Mouse (Mus musculus): ENCODE results near the gene Plce1. TPM values are rescaled to one million over a fixed set of nuclear protein-coding genes. Genes with fewer than 3 reads are reported as not detected.

Gene Plce1
- not detected in 2 replicates for polyA plus RNA-seq (2012; ENCODE audit: insufficient read depth, insufficient read length, low replicate concordance, missing spikeins)

DNA sequence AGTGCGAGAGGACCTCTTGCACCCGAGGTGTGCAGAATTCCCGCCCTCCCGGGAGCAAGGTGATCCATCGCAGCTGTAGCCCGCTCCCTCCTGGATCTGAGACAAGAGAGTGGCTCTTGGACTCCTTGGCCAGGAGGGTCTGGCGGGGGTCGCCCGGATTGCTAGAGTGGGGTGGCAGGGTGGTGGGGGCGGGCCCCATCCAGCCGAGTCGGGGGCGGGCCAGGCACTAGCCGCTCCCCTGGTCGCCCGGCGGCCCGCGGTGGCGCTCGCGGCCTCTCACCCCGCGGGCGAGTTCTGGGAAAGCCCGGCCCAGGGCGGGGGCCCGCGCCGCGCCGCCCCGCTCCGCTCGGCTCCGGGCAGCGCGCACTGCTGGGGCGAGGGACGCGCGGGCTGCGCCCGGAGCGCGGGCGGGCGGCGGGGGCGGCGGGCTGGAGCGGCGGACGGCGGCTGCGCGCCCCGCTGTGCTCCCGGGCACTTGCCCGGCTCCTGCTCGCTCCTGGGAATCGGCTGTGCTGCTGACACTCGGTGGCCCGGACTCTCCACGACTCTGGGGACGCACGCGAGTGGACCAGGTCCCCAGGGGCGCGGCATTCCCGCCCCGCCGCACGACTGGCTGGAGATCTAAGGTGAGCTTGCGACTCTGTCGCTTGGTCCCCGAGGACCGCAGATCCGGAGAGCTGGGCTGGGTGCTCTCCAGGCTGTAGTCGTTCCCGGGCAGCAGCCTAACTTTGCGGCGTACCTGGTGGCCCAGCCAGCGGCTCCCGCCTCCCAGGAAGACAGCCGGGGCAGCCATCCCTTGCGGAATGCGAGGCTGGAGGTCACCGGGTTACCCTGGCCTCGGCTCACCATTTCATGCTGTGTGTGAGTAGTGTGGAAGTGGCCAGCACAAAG lies at the start of gene Plce1:
Gene Plce1, plus strand, starts transcription at position 379 of the 891 bp plus-strand sequence.
- 5% methylated on average over 90 of the region's 90 CpGs for WGBS
- Histone ChIP-seq H3K4me1 (ENCODE audit: control insufficient read depth, insufficient read depth, low read length) (peaks cover 9% of the 10 kb centered on the region), H3K27ac (ENCODE audit: insufficient read depth, low read depth, low read length) (peak within 1 kb of the TSS; percentile 42; the same call in 1 of the 2 replicates), H3K4me3 (ENCODE audit: insufficient read depth, low read depth, low read length) (peak within 1 kb of the TSS; percentile 61)
- TF ChIP-seq CTCF (IDR thresholded peaks at IDR 0.05; ENCODE audit: insufficient read depth, low read depth, low read length) (no peak), POLR2A (IDR thresholded peaks at IDR 0.05; ENCODE audit: insufficient read depth, low read depth, low read length) (no peak)

DNA sequence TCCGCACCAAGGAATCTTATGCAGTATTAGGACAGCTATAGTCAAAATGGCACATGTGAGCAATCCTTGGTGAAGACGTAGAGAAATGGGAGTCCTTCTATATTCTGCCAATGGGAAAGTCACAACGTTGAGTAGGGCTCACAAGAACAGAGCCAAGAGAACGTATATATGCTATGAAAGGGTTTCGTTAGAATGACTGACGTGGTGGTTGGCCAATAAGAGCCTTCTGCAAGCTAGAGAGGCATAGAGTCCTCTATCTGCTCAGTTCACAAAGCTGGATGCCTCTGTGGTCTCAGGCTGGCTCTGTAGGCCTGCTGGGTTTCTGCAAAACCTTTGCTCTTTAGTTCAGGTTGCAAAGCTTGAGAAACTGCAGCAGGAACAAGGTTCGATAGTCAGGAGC lies 49.6 kb upstream of the Plce1 start:
- TF ChIP-seq CTCF (IDR thresholded peaks at IDR 0.05; ENCODE audit: insufficient read depth, low read depth, low read length) (no peak), POLR2A (IDR thresholded peaks at IDR 0.05; ENCODE audit: insufficient read depth, low read depth, low read length) (no peak)
- Histone ChIP-seq H3K4me3 (ENCODE audit: insufficient read depth, low read depth, low read length) (no peak overlapping the region), H3K27ac (ENCODE audit: insufficient read depth, low read depth, low read length) (no peak overlapping the region), H3K4me1 (ENCODE audit: control insufficient read depth, insufficient read depth, low read length) (peaks cover 2% of the 10 kb centered on the region; the same call in 1 of the 2 replicates)
- WGBS = 80% methylated on average over 7 of the region's 7 CpGs

DNA sequence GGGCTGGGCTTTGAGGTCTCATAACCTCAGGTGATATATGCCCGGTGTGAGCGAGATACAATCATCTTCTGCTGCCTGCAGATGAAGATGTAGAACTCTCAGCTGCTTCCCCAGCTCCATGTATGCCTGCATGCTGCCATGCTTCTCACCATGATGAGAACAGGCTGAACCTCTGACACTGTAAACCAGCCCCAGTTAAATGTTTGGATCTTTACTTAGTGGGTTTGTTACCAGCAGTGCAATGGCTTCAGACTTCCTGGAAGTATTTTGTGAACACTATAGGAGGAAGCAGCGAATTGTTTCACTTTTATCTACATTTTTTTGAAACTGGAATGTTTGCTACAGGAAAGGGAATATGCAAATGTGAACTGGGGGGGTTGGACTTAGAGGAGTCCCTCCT lies 48.9 kb upstream of the Plce1 start:
- TF ChIP-seq CTCF (IDR thresholded peaks at IDR 0.05; ENCODE audit: insufficient read depth, low read depth, low read length) (no peak), POLR2A (IDR thresholded peaks at IDR 0.05; ENCODE audit: insufficient read depth, low read depth, low read length) (no peak)
- 96% methylated on average over 3 of the region's 3 CpGs for WGBS

DNA sequence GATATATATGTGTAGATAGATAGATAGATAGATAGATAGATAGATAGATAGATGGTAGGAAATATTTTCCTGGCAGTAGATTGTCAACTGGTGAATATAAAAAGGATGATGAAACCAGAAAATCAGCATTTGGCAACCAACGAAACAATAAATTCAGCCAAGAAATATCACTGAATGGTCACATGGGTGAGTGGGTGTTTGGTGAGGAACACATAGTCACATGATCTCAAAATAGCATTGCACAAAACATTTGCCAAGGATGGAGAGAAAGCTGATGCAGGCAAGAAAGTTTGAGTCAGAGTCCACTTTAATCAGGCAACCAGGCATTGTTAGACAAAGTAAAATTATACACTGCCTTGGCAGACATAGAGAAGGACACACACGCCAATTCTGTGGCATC lies 47.5 kb upstream of the Plce1 start:
- no peak overlapping the region for H3K27ac ChIP-seq (ENCODE audit: insufficient read depth, low read depth, low read length)

More for the DNA sequence above, 48.9 kb upstream of the Plce1 start:
- H3K27ac ChIP-seq (ENCODE audit: insufficient read depth, low read depth, low read length) = no peak overlapping the region
- H3K4me1 ChIP-seq (ENCODE audit: control insufficient read depth, insufficient read depth, low read length) = peaks cover 2% of the 10 kb centered on the region; the same call in 1 of the 2 replicates
- H3K4me3 ChIP-seq (ENCODE audit: insufficient read depth, low read depth, low read length) = no peak overlapping the region

DNA sequence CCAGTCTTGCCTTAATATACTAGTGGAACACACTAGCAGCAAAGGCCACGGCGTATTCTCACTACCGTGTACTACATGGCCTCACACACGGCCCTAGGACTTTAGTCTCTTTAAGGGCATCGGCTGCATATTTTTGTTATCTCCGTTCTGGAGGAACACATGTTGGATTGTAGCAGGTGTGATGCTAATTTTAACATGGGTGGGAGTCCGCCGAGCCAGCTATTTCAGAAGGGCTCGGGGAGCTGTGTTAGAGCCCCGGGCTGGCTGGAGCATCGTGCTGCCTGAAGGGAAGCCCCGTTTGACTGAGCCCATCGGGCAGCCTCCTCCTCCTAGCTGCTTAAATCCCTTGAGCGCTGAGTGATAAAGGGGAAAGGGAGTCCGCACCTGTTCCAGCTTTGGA lies 45.7 kb upstream of the Plce1 start:
- H3K27ac ChIP-seq (ENCODE audit: insufficient read depth, low read depth, low read length) = no peak overlapping the region
- 75% methylated on average over 15 of the region's 15 CpGs for WGBS
- no peak overlapping the region for H3K4me3 ChIP-seq (ENCODE audit: insufficient read depth, low read depth, low read length)
- no peak for TF ChIP-seq POLR2A (IDR thresholded peaks at IDR 0.05; ENCODE audit: insufficient read depth, low read depth, low read length)
- TF ChIP-seq CTCF (IDR thresholded peaks at IDR 0.05; ENCODE audit: insufficient read depth, low read depth, low read length) = no peak
- H3K4me1 ChIP-seq (ENCODE audit: control insufficient read depth, insufficient read depth, low read length) = peaks cover 2% of the 10 kb centered on the region; the same call in 1 of the 2 replicates

More for the DNA sequence above, 47.5 kb upstream of the Plce1 start:
- WGBS = 64% methylated on average over 2 of the region's 2 CpGs
- TF ChIP-seq POLR2A (IDR thresholded peaks at IDR 0.05; ENCODE audit: insufficient read depth, low read depth, low read length) (no peak), CTCF (IDR thresholded peaks at IDR 0.05; ENCODE audit: insufficient read depth, low read depth, low read length) (no peak)
- Histone ChIP-seq H3K4me3 (ENCODE audit: insufficient read depth, low read depth, low read length) (no peak overlapping the region), H3K4me1 (ENCODE audit: control insufficient read depth, insufficient read depth, low read length) (peaks cover 2% of the 10 kb centered on the region; the same call in 1 of the 2 replicates)

DNA sequence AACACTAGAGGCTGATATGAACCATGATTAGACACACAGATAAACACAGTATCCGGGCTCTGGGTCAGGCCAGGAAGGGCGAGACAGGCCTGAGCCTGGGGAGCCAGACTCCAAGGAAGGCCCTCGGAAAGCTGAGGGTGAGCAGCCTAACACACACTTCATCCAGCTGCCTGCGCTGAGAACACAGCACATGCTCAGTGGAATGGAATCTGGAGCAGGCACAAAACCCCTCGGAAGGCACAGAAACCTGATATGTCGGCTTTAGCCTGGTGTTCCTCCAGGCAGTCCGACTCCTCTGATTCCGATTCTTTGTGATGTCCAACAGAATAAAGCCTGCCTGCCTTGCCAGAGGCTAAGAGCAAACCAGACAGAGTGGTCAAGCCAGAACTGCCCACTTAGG lies 39.0 kb upstream of the Plce1 start:
- Histone ChIP-seq H3K4me1 (ENCODE audit: control insufficient read depth, insufficient read depth, low read length) (no peaks in the 10 kb centered on the region), H3K4me3 (ENCODE audit: insufficient read depth, low read depth, low read length) (no peak overlapping the region), H3K27ac (ENCODE audit: insufficient read depth, low read depth, low read length) (no peak overlapping the region)
- TF ChIP-seq POLR2A (IDR thresholded peaks at IDR 0.05; ENCODE audit: insufficient read depth, low read depth, low read length) (no peak), CTCF (IDR thresholded peaks at IDR 0.05; ENCODE audit: insufficient read depth, low read depth, low read length) (no peak)
- WGBS = 85% methylated on average over 8 of the region's 8 CpGs

DNA sequence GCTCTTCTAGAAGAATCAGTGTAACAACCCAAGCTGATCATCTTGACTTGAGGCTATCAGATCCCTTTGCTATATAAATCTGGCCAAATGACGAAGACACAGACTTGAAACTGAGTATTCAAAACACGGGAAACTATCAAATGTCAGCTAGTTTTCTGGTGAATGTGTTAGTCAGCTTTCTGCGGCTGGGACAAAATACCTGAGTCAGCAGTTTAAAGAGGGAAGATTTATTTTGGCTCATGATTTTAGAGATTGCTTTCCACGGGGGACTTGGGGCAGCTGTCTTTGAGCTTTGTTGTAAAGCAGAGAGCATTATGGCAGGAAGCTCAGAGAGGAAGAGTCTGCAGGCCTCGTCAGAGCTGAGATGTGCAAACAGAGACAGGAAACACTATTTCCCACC lies 35.2 kb upstream of the Plce1 start:
- Histone ChIP-seq H3K4me1 (ENCODE audit: control insufficient read depth, insufficient read depth, low read length) (no peaks in the 10 kb centered on the region), H3K4me3 (ENCODE audit: insufficient read depth, low read depth, low read length) (no peak overlapping the region), H3K27ac (ENCODE audit: insufficient read depth, low read depth, low read length) (no peak overlapping the region)
- no peak for TF ChIP-seq POLR2A (IDR thresholded peaks at IDR 0.05; ENCODE audit: insufficient read depth, low read depth, low read length)
- TF ChIP-seq CTCF (IDR thresholded peaks at IDR 0.05; ENCODE audit: insufficient read depth, low read depth, low read length) = no peak
- 87% methylated on average over 5 of the region's 5 CpGs for WGBS

DNA sequence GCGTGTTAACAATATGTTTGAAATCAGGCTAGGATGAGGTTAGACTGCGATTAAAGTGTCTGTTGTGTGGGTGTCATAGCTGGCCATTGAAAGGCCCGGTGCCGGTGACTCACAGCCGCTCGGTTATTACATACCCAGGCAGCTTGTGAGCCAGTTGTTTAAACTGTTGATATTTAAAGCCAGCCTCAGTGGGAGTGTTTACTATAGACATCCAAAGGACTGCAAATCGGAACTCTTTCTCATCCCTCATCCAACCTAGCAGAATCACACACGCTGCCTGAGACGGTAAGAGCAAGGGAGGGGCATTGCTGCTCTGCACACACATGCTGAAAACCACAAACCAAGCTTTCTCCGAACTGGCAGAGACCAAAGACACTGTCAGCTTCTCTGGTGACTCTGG lies 25.7 kb upstream of the Plce1 start:
- TF ChIP-seq CTCF (IDR thresholded peaks at IDR 0.05; ENCODE audit: insufficient read depth, low read depth, low read length) (no peak), POLR2A (IDR thresholded peaks at IDR 0.05; ENCODE audit: insufficient read depth, low read depth, low read length) (no peak)

DNA sequence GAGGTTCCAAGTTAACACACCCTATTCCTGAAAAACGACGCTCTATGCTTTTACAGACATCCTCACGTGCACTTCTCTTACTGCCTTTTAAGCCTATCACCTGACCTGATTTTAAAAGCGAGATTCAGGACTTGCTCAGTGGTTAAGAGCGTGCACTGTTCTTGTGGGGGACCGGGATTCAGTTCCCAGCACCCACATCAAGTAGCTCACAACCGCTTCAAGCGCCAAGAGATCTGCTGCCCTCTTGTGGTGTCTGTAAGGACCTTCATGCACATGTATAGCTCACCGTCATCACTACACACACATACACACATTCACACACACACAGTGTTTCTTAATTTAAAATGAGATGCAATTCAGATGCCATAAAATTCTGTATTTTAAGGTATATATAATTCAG lies 21.9 kb upstream of the Plce1 start:
- Histone ChIP-seq H3K4me1 (ENCODE audit: control insufficient read depth, insufficient read depth, low read length) (no peaks in the 10 kb centered on the region), H3K27ac (ENCODE audit: insufficient read depth, low read depth, low read length) (no peak overlapping the region), H3K4me3 (ENCODE audit: insufficient read depth, low read depth, low read length) (no peak overlapping the region)
- TF ChIP-seq POLR2A (IDR thresholded peaks at IDR 0.05; ENCODE audit: insufficient read depth, low read depth, low read length) (no peak), CTCF (IDR thresholded peaks at IDR 0.05; ENCODE audit: insufficient read depth, low read depth, low read length) (no peak)
- WGBS = 96% methylated on average over 9 of the region's 9 CpGs

More for the DNA sequence above, 25.7 kb upstream of the Plce1 start:
- Histone ChIP-seq H3K4me1 (ENCODE audit: control insufficient read depth, insufficient read depth, low read length) (no peaks in the 10 kb centered on the region), H3K4me3 (ENCODE audit: insufficient read depth, low read depth, low read length) (no peak overlapping the region), H3K27ac (ENCODE audit: insufficient read depth, low read depth, low read length) (no peak overlapping the region)
- 36% methylated on average over 10 of the region's 10 CpGs for WGBS

All from olfactory bulb, adult 2 months (tissue).